Mouse (Mus musculus) lung, postnatal 0 days (tissue): ENCODE measurements around the gene Neurl4. TPM values are rescaled to one million over a fixed set of nuclear protein-coding genes. Genes with fewer than 3 reads are reported as not detected.
"Not testable (repeated sequence)": the region's sequence is repeated elsewhere in the genome, so short reads cannot be mapped to it uniquely, and the experiment has no call there.

ENCODE experiments used
- ATAC-seq: fragments of 200-750 bp; cut with Nextera tagmentation; 2 replicates; pipeline ENCODE4 v1.8.0; 2017; ENCODE audit warnings: moderate library complexity
- DNase-seq: peaks from one replicate; pipeline ENCODE4 v3.0.0-alpha.2; 2016; ENCODE audit warnings: low spot score
- H3K27ac ChIP-seq: fragments of 300-500 bp; sonication (generic); 2 replicates; pipeline ENCODE4 v1.5.1; 2014; ENCODE audit warnings: antibody characterized with exemption, mild to moderate bottlenecking, low read length, mixed read lengths
- H3K27me3 ChIP-seq: fragments of 300-500 bp; sonication (generic); replicated peaks from 2 replicates; pipeline ENCODE4 v1.6.1; 2014; ENCODE audit warnings: low read length, mixed read lengths; ENCODE audit not compliant: insufficient read depth
- H3K36me3 ChIP-seq: fragments of 300-500 bp; sonication (generic); 2 replicates; pipeline ENCODE4 v1.6.1; 2014; ENCODE audit warnings: low read length, mixed read lengths; ENCODE audit not compliant: insufficient read depth
- H3K4me1 ChIP-seq: fragments of 300-500 bp; sonication (generic); 2 replicates; pipeline ENCODE4 v1.6.1; 2014; ENCODE audit warnings: antibody characterized with exemption, low read depth, low read length, mixed read lengths; ENCODE audit not compliant: insufficient read depth
- H3K4me2 ChIP-seq: fragments of 300-500 bp; sonication (generic); replicated peaks from 2 replicates; pipeline ENCODE4 v1.6.1; 2014; ENCODE audit warnings: low read depth, mild to moderate bottlenecking, low read length, moderate library complexity, mixed read lengths
- H3K4me3 ChIP-seq: fragments of 300-500 bp; sonication (generic); 2 replicates; pipeline ENCODE4 v1.5.1; 2014; ENCODE audit warnings: low read depth, low read length
- H3K9ac ChIP-seq: fragments of 300-500 bp; sonication (generic); replicated peaks from 2 replicates; pipeline ENCODE4 v1.6.1; 2014; ENCODE audit warnings: low read depth, mild to moderate bottlenecking
- H3K9me3 ChIP-seq: fragments of 300-500 bp; sonication (generic); 2 replicates; pipeline ENCODE4 v1.6.1; 2016; ENCODE audit warnings: low read length, mixed read lengths
- CTCF ChIP-seq: IDR thresholded peaks from 2 replicates; pipeline ENCODE4 v1.5.1; 2016; ENCODE audit warnings: antibody characterized with exemption, mild to moderate bottlenecking
- EP300 ChIP-seq: IDR thresholded peaks from 2 replicates; pipeline ENCODE4 v1.6.1; 2016; ENCODE audit warnings: antibody characterized with exemption, mild to moderate bottlenecking, control low read depth
- WGBS: fragments of 180-500 bp; shearing (Covaris S2); extraction: QIAGEN DNeasy Blood & Tissue Kit; methylation state at CpG from one replicate; pipeline ENCODE4 v1.1.7; 2014; 5-methylcytosine and 5-hydroxymethylcytosine counted together
- polyA plus RNA-seq: library from polyadenylated mRNA; unstranded; fragments of >200 nt; fragmentation: Nextera tagmentation; extraction: Ambion mirVana; gene quantifications from 2 replicates; pipeline ENCODE4 v1.2.1, GENCODE M21; 2015

Neurl4 gene
- polyA plus RNA-seq, 1 experiment from 2014 or later, result 3.9 TPM

DNA sequence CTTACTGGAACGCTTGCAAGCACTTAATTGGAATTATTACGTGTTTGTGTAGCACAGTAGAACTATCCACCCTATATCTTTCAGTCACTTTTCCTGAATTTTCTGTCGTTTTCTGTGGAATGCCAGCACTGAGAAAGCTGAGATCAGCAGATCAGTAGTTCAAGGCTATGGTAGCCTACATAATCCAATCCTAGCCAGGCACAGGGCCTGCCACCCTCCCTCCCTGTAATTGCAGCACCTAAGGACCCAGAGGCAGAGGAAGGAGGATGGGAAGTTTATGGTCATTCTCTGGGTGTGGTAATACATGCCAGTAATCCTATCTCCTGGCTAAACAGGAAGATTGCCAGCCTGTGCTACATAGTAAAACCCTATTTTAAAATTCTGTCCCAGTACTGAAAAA, 21.9 kb downstream of the Neurl4 start:
- 0 out of 2 replicates have a peak overlapping the region, but pooled peaks have one; percentile 54 for H3K4me2 ChIP-seq
- no peak overlapping the region for H3K9ac ChIP-seq
- WGBS, result 56% methylated on average over 3 of the region's 3 CpGs

DNA sequence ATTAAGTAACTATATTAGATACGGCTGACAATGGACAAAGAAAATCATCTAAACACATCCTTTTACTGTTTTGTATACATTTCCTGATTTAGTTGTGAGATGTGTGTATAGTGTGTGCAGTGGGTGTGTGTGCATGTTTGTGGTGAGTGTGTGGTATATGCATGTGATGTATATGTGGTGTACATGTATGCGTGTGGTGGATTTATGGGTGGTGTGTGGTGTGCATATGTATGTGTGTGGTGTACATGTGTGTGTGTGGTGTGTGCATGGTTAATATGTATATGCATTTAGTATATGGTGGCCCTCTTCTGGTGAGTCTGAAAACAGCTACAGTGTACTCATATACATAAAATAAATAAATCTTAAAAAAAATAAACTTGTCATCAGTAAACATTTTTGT, 26.6 kb downstream of the Neurl4 start:
- Histone ChIP-seq H3K4me1 (no peaks in the 10 kb centered on the region), H3K27ac (no peak overlapping the region), H3K36me3 (no peaks in the 10 kb centered on the region), H3K27me3 (no peaks in the 10 kb centered on the region), H3K9ac (no peak overlapping the region), H3K9me3 (no peaks in the 10 kb centered on the region), H3K4me3 (no peak overlapping the region), H3K4me2 (no peak overlapping the region)
- ATAC-seq (no peak), DNase-seq (no peak)
- TF ChIP-seq EP300 (no peak), CTCF (no peak)
- 95% methylated on average over 2 of the region's 2 CpGs for WGBS

More for the DNA sequence above, 21.9 kb downstream of the Neurl4 start:
- H3K4me1 ChIP-seq, result peaks cover 8% of the 10 kb centered on the region; the same call in 1 of the 2 replicates
- peak; percentile 22 for DNase-seq
- peak overlapping the region; percentile 96; the same call in 1 of the 2 replicates for H3K27ac ChIP-seq
- no peaks in the 10 kb centered on the region for H3K9me3 ChIP-seq
- no peak for ATAC-seq
- H3K4me3 ChIP-seq, result no peak overlapping the region
- no peaks in the 10 kb centered on the region for H3K27me3 ChIP-seq
- TF ChIP-seq EP300 (no peak), CTCF (no peak)
- H3K36me3 ChIP-seq, result 0 out of 2 replicates have a peak, but pooled peaks cover 5% of the 10 kb centered on the region

DNA sequence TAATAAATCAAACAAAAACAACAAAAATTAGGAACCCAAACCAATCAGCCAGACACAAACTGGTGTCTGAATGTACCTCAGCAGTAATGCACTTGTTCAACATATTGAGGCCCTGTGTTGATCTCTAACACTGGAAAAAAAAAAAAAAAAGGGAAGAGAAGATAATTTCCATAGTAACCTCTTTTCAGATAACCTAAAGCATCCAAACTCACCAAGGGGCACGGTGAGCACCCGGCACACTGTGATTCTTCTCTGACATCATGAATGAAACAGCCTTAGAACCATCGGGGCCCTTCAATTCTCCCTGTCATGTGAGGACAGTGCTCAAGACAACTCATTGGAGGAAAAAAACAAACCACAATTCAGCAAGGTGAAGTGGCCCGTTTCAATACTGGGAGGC, 28.8 kb downstream of the Neurl4 start:
- H3K9ac ChIP-seq, result no peak overlapping the region
- ATAC-seq, result no peak
- H3K4me2 ChIP-seq, result no peak overlapping the region
- H3K4me3 ChIP-seq, result no peak overlapping the region
- no peaks in the 10 kb centered on the region for H3K9me3 ChIP-seq
- H3K36me3 ChIP-seq, result no peaks in the 10 kb centered on the region
- no peak for DNase-seq
- 15% methylated on average over 4 of the region's 4 CpGs for WGBS
- TF ChIP-seq EP300, result no peak
- TF ChIP-seq CTCF, result no peak
- no peak overlapping the region for H3K27ac ChIP-seq
- H3K4me1 ChIP-seq, result 0 out of 2 replicates have a peak, but pooled peaks cover 2% of the 10 kb centered on the region
- H3K27me3 ChIP-seq, result no peaks in the 10 kb centered on the region

DNA sequence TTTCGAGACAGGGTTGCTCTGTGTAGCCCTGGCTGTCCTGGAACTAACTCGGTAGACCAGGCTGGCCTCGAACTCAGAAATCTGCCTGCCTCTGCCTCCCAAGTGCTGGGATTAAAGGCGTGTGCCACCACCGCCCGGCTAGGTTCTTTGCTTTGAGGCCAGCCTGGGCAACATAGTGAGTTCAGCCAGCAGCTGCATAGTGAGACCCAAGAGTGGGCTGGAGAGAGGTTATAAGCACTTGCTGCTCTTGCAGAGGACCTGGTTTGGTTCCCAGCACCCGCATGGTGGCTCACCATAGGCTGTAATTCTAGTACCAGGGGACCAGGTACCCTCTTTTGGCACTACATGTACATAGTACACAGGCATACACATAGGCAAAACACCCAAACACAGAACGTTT, 29.3 kb downstream of the Neurl4 start:
- not testable (repeated sequence) for H3K4me2 ChIP-seq, ATAC-seq, DNase-seq, H3K27ac ChIP-seq, H3K9me3 ChIP-seq, H3K36me3 ChIP-seq, H3K4me3 ChIP-seq, H3K4me1 ChIP-seq, H3K9ac ChIP-seq, H3K27me3 ChIP-seq
- 85% methylated on average over 8 of the region's 8 CpGs for WGBS

DNA sequence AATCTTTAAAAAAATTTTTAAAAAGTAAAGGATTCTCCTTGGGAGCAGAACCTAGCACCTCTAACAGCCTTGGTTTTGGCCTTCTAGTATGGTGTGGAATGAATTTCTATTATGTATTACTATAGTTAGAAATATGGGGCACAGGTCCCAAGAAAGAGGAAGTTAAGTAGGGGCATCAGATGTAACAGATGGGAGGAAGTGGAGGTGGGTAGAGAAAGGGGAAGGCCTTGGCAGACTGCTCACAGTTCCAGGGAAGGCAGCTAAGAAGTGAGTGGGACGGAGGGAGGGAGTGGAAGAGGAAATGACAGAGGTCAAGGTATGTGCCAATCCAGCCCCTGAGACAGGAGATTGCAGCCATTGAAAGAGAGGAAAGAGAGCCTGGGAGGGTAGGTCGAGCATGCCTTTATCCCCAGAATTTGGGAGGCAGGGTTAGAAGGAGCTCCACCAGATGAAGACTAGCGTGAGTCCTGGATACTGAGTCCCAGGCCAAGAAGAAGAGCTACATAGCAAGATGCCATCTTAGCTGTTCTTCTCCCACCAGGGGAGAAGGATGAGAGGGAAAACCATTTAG, 30.2 kb downstream of the Neurl4 start:
- 51% methylated on average over 3 of the region's 3 CpGs for WGBS
- H3K27ac ChIP-seq, result no peak overlapping the region
- H3K9me3 ChIP-seq, result no peaks in the 10 kb centered on the region
- H3K36me3 ChIP-seq, result no peaks in the 10 kb centered on the region
- TF ChIP-seq EP300, result no peak
- no peak for TF ChIP-seq CTCF
- peaks cover 7% of the 10 kb centered on the region; the same call in 1 of the 2 replicates for H3K4me1 ChIP-seq
- H3K9ac ChIP-seq, result no peak overlapping the region
- DNase-seq, result peak; percentile 48
- H3K4me2 ChIP-seq, result no peak overlapping the region
- ATAC-seq, result no peak
- no peak overlapping the region for H3K4me3 ChIP-seq
- peaks cover 5% of the 10 kb centered on the region; the same call in 1 of the 2 replicates for H3K27me3 ChIP-seq

DNA sequence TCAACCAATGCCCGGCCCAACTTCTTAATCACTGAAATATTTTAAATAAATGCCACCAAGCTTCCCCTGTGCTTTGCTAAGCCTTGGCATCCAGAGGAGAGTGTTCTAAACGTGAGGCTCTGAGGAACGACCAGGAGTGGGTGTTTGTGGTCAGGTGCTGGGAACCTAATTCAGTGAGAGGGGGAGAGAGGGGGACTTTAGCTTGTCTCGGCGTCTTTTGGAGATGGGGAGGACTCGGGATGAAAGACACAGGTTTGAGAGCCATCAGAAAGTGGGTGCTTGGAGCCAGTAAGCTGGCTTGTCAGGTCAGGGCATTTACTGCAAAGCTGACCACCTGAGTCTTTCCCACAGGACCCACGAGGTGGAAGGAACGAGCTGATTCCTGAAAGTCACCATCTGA, 30.9 kb downstream of the Neurl4 start:
- Histone ChIP-seq H3K4me3 (no peak overlapping the region), H3K4me1 (peaks cover 14% of the 10 kb centered on the region; the same call in 1 of the 2 replicates), H3K9ac (no peak overlapping the region), H3K27ac (no peak overlapping the region), H3K4me2 (no peak overlapping the region), H3K9me3 (no peaks in the 10 kb centered on the region), H3K27me3 (peaks cover 10% of the 10 kb centered on the region; the same call in 1 of the 2 replicates), H3K36me3 (no peaks in the 10 kb centered on the region)
- DNase-seq (no peak), ATAC-seq (no peak)
- WGBS, result 68% methylated on average over 8 of the region's 8 CpGs
- TF ChIP-seq EP300 (no peak), CTCF (no peak)

DNA sequence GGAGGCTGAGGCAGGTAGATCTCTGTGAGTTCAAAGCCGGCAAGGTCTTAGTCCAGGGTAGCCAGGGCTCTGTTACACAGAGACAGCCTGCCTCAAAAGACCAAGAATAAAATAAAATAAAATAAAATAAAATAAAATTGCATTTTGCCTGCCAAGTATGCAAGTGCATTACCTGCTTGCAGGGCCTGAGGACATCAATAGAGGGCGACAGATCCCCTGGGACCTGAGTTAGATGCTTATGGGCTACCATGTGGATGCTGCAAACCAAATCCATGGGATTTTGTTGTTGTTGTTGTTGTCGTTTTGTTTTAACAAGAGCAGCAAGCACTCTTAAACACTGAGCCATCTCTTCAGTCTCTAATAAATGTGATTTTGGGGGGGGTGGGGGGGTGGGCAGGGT, 31.4 kb downstream of the Neurl4 start:
- 36% methylated on average over 3 of the region's 3 CpGs for WGBS
- Histone ChIP-seq H3K4me3 (no peak overlapping the region), H3K9me3 (no peaks in the 10 kb centered on the region), H3K27me3 (peaks cover 13% of the 10 kb centered on the region; the same call in 1 of the 2 replicates), H3K4me2 (no peak overlapping the region), H3K36me3 (no peaks in the 10 kb centered on the region), H3K4me1 (peaks cover 15% of the 10 kb centered on the region; the same call in 1 of the 2 replicates), H3K27ac (no peak overlapping the region), H3K9ac (no peak overlapping the region)
- ATAC-seq (no peak), DNase-seq (no peak)
- TF ChIP-seq EP300, result no peak
- TF ChIP-seq CTCF, result peak; percentile 43
